Mouse (Mus musculus) liver, adult 2 months (tissue): ENCODE data around the gene Hykk. TPM values are rescaled to one million over a fixed set of nuclear protein-coding genes. Genes with fewer than 3 reads are reported as not detected.
"Not testable (repeated sequence)": the region's sequence is repeated elsewhere in the genome, so short reads cannot be mapped to it uniquely, and the experiment has no call there.

Experiments used
- DNase-seq: peaks from one replicate; pipeline ENCODE4 v3.0.0-alpha.2; 2011; ENCODE audit warnings: low read depth, low spot score; ENCODE audit errors: extremely low read depth
- H3K27ac ChIP-seq: fragments of 200-500 bp; replicated peaks from 2 replicates; pipeline ENCODE4 v1.5.1; 2012; ENCODE audit warnings: low read depth, mild to moderate bottlenecking, control low read depth, inconsistent platforms, low read length; ENCODE audit not compliant: insufficient read depth
- H3K27me3 ChIP-seq: fragments of 200-500 bp; 2 replicates; pipeline ENCODE4 v1.6.1; 2012; ENCODE audit warnings: mild to moderate bottlenecking, moderate library complexity, low read length, inconsistent platforms; ENCODE audit not compliant: control insufficient read depth, insufficient read depth
- H3K36me3 ChIP-seq: fragments of 200-500 bp; 2 replicates; pipeline ENCODE4 v1.6.1; 2012; ENCODE audit warnings: low read length, inconsistent platforms; ENCODE audit not compliant: control insufficient read depth, insufficient read depth
- H3K4me1 ChIP-seq: fragments of 200-500 bp; 2 replicates; pipeline ENCODE4 v1.6.1; 2011; ENCODE audit warnings: low read length; ENCODE audit not compliant: control insufficient read depth, insufficient read depth
- H3K4me3 ChIP-seq: fragments of 200-500 bp; 2 replicates; pipeline ENCODE4 v1.5.1; 2011; ENCODE audit warnings: low read depth, mild to moderate bottlenecking, control low read depth, low read length, moderate library complexity; ENCODE audit not compliant: insufficient read depth
- H3K79me2 ChIP-seq: fragments of 200-500 bp; 2 replicates; pipeline ENCODE4 v1.6.1; 2012; ENCODE audit warnings: inconsistent platforms, mild to moderate bottlenecking, low read length, moderate library complexity; ENCODE audit not compliant: control insufficient read depth, insufficient read depth
- H3K9ac ChIP-seq: fragments of 200-500 bp; 2 replicates; pipeline ENCODE4 v1.6.1; 2012; ENCODE audit warnings: low read depth, mild to moderate bottlenecking, control low read depth, inconsistent platforms, low read length
- CTCF ChIP-seq: fragments of 200-500 bp; IDR thresholded peaks from 2 replicates; pipeline ENCODE4 v1.5.1; 2011; ENCODE audit warnings: low read depth, low read length, control low read depth
- POLR2A ChIP-seq: fragments of 200-500 bp; IDR thresholded peaks from 2 replicates; pipeline ENCODE4 v1.6.1; 2011; ENCODE audit warnings: low read length, control low read depth; ENCODE audit not compliant: insufficient read depth; ENCODE audit errors: extremely low read depth
- WGBS: fragments of 180-500 bp; shearing (Covaris S2); methylation state at CpG from one replicate; pipeline ENCODE4 v1.1.7; 2018; 5-methylcytosine and 5-hydroxymethylcytosine counted together
- polyA plus RNA-seq: library from polyadenylated mRNA; depleted of rRNA; stranded (reverse); fragments of >200 nt; gene quantifications from 2 replicates; pipeline ENCODE4 v1.2.3, GENCODE M21; 2012
- total RNA-seq: library from RNA; depleted of rRNA; stranded (reverse); fragments of >200 nt; gene quantifications from 2 replicates; pipeline ENCODE4 v1.2.3, GENCODE M21; 2014

Hykk gene
- total and polyA plus RNA-seq, 2 experiments: 8.7 to 67.9 TPM

GRCm38 (mm10) chr9:54932379-54932778, 15.3 kb downstream of the Hykk start:
- Histone ChIP-seq H3K4me3 (no peak overlapping the region), H3K27ac (no peak overlapping the region), H3K36me3 (peaks cover 28% of the 10 kb centered on the region), H3K9ac (no peak overlapping the region), H3K27me3 (no peaks in the 10 kb centered on the region), H3K4me1 (peaks cover 17% of the 10 kb centered on the region), H3K79me2 (peaks cover 8% of the 10 kb centered on the region; the same call in 1 of the 2 replicates)
- WGBS: 33% methylated on average over 2 of the region's 2 CpGs
- TF ChIP-seq CTCF (no peak), POLR2A (no peak)
- DNase-seq: peak; percentile 79

GRCm38 (mm10) chr9:54942071-54942470, 25.0 kb downstream of the Hykk start:
- peaks cover 30% of the 10 kb centered on the region for H3K36me3 ChIP-seq
- H3K27ac ChIP-seq: peak overlapping the region; percentile 19; the same call in 1 of the 2 replicates
- peak; percentile 97 for DNase-seq
- H3K27me3 ChIP-seq: no peaks in the 10 kb centered on the region
- H3K4me3 ChIP-seq: no peak overlapping the region
- WGBS: 34% methylated on average over 4 of the region's 4 CpGs
- H3K4me1 ChIP-seq: peaks cover 3% of the 10 kb centered on the region
- H3K9ac ChIP-seq: no peak overlapping the region
- TF ChIP-seq POLR2A (no peak), CTCF (no peak)
- H3K79me2 ChIP-seq: 0 out of 2 replicates have a peak, but pooled peaks cover 4% of the 10 kb centered on the region

DNA sequence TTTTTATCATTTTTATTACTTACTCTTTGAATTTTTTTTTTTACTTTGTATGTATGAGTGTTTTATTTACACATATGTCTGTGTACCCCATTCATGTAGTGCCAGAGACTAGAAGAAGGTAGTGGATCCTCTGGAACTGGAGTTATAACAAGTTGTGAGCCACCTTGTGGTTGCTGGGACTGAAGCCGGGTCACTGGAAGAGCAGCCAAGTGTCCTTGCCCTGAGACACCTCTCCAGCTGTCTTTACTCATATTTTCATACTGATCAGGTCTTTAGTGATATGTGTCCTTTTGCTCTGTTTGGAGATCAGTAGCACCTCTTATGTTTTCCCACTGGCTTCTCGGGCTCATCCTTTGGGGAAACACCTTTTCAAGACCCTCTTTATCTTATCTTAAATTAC, 27.4 kb downstream of the Hykk start:
- Histone ChIP-seq H3K4me1 (peaks cover 6% of the 10 kb centered on the region), H3K27me3 (no peaks in the 10 kb centered on the region), H3K27ac (no peak overlapping the region), H3K36me3 (peaks cover 26% of the 10 kb centered on the region), H3K79me2 (no peaks in the 10 kb centered on the region), H3K9ac (no peak overlapping the region), H3K4me3 (no peak overlapping the region)
- peak; percentile 76 for DNase-seq
- TF ChIP-seq POLR2A (no peak), CTCF (peak; percentile 51)
- 50% methylated on average over 2 of the region's 2 CpGs for WGBS

DNA sequence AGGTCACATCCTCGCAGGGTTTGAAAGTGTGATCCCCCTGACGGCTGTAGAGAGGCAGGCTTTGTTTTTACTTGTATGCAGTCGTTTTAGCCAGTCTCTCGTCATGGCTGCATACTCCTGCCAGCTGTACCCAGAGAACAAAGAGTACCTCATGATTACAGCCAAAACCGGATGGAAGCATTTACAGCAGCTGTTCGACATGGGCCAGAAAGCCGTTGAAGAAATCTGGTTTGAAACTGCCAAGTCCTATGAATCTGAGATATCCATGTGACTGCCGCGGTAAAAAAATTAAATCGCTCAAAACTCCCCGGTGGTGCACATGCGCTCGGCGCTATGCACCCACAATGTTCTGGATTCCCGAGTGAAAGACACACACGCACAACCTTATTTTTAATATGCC, 29.2 kb downstream of the Hykk start:
- TF ChIP-seq POLR2A (no peak), CTCF (no peak)
- 87% methylated on average over 16 of the region's 16 CpGs for WGBS

GRCm38 (mm10) chr9:54949465-54949864, 32.4 kb downstream of the Hykk start:
- TF ChIP-seq POLR2A: no peak
- no peak for TF ChIP-seq CTCF
- Histone ChIP-seq H3K27me3 (no peaks in the 10 kb centered on the region), H3K9ac (no peak overlapping the region), H3K27ac (no peak overlapping the region; the same call in 1 of the 2 replicates), H3K36me3 (peaks cover 47% of the 10 kb centered on the region), H3K4me3 (no peak overlapping the region), H3K79me2 (peaks cover 5% of the 10 kb centered on the region; the same call in 1 of the 2 replicates), H3K4me1 (peaks cover 16% of the 10 kb centered on the region)
- DNase-seq: peak; percentile 83

More for the DNA sequence above, 29.2 kb downstream of the Hykk start:
- H3K79me2 ChIP-seq: peaks cover 3% of the 10 kb centered on the region; the same call in 1 of the 2 replicates
- no peak overlapping the region for H3K4me3 ChIP-seq
- peaks cover 9% of the 10 kb centered on the region for H3K4me1 ChIP-seq
- H3K27me3 ChIP-seq: no peaks in the 10 kb centered on the region
- H3K9ac ChIP-seq: no peak overlapping the region
- peaks cover 25% of the 10 kb centered on the region for H3K36me3 ChIP-seq
- no peak for DNase-seq
- H3K27ac ChIP-seq: no peak overlapping the region

DNA sequence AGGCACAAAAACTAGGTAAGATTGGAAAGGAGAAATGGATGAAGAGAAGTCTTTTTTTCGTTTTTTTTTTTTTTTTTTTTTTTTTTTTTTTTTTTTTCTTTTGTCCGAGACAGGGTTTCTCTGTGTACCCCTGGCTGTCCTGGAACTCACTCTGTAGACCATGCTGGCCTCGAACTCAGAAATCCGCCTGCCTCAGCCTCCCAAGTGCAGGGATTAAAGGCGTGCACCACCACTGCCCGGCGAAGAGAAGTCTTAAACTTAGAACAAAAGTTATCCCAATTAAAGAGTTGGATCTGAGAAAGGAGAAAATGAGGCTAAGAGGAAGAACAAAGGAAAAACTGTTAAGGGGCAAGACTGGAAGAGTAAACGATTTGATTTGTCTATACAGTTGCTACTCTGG, 33.1 kb downstream of the Hykk start:
- Histone ChIP-seq H3K27ac (peak overlapping the region; percentile 63), H3K9ac (peak overlapping the region; percentile 38; the same call in 1 of the 2 replicates)
- DNase-seq: not testable (repeated sequence)

More for the DNA sequence above, 33.1 kb downstream of the Hykk start:
- not testable (repeated sequence) for H3K27me3 ChIP-seq, H3K79me2 ChIP-seq
- peaks cover 16% of the 10 kb centered on the region for H3K4me1 ChIP-seq
- peak overlapping the region; percentile 92 for H3K4me3 ChIP-seq
- peaks cover 50% of the 10 kb centered on the region for H3K36me3 ChIP-seq
- 16% methylated on average over 8 of the region's 8 CpGs for WGBS
